Mouse (Mus musculus) midbrain, embryonic 13.5 days (tissue): ENCODE results near the gene AB124611. TPM values are rescaled to one million over a fixed set of nuclear protein-coding genes. Genes with fewer than 3 reads are reported as not detected.
"Not testable (repeated sequence)": the region's sequence is repeated elsewhere in the genome, so short reads cannot be mapped to it uniquely, and the experiment has no call there.

Experiments
- ATAC-seq: fragments of 200-750 bp; cut with Nextera tagmentation; 2 replicates; pipeline ENCODE4 v1.8.0; 2017; ENCODE audit warnings: mild to moderate bottlenecking, moderate TSS enrichment, moderate library complexity
- H3K27ac ChIP-seq: fragments of 300-500 bp; sonication (generic); 2 replicates; pipeline ENCODE4 v1.5.1; 2015; ENCODE audit warnings: inconsistent platforms, mild to moderate bottlenecking, moderate library complexity
- H3K27me3 ChIP-seq: fragments of 300-500 bp; sonication (generic); 2 replicates; pipeline ENCODE4 v1.6.1; 2015; ENCODE audit warnings: mild to moderate bottlenecking, inconsistent platforms
- H3K36me3 ChIP-seq: fragments of 300-500 bp; sonication (generic); 2 replicates; pipeline ENCODE4 v1.6.1; 2015; ENCODE audit warnings: mild to moderate bottlenecking, inconsistent platforms
- H3K4me1 ChIP-seq: fragments of 300-500 bp; sonication (generic); replicated peaks from 2 replicates; pipeline ENCODE4 v1.6.1; 2015; ENCODE audit warnings: inconsistent platforms
- H3K4me2 ChIP-seq: fragments of 300-500 bp; sonication (generic); replicated peaks from 2 replicates; pipeline ENCODE4 v1.6.1; 2015; ENCODE audit warnings: moderate library complexity, mild to moderate bottlenecking, inconsistent platforms
- H3K4me3 ChIP-seq: fragments of 300-500 bp; sonication (generic); replicated peaks from 2 replicates; pipeline ENCODE4 v1.5.1; 2015; ENCODE audit warnings: mild to moderate bottlenecking, inconsistent platforms
- H3K9ac ChIP-seq: fragments of 300-500 bp; sonication (generic); replicated peaks from 2 replicates; pipeline ENCODE4 v1.6.1; 2015; ENCODE audit warnings: mild to moderate bottlenecking, inconsistent platforms
- H3K9me3 ChIP-seq: fragments of 300-500 bp; sonication (generic); 2 replicates; pipeline ENCODE4 v1.6.1; 2016; ENCODE audit warnings: mild to moderate bottlenecking, inconsistent platforms
- WGBS: fragments of 180-500 bp; shearing (Covaris S2); methylation state at CpG from one replicate; pipeline ENCODE4 v1.1.7; 2015; 5-methylcytosine and 5-hydroxymethylcytosine counted together
- polyA plus RNA-seq: library from polyadenylated mRNA; unstranded; fragments of >200 nt; fragmentation: Nextera tagmentation; extraction: Ambion mirVana; gene quantifications from 2 replicates; pipeline ENCODE4 v1.2.1, GENCODE M21; 2015

The AB124611 gene
- polyA plus RNA-seq, 1 experiment from 2014 or later: 6.3 TPM

DNA sequence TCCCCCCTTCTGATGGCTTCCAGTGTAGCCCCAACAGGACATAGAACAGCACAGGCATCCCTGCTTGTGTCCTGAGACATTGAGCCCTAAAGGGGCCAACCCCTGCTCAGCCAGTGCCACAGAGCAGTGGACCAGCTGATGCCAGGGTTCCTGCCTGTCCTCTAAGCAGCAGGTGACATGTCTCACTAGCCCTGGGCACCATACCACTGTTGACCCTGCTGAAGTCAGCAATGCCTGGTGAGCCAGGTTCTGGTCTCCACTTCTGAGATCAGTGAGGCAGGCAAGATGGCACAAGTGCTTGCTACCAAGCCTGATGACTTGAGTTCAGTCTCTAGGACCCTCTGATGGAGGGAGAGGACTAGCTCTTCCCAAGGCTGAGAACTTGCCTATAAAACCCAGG lies 20.2 kb upstream of the AB124611 start:
- Histone ChIP-seq H3K9ac (no peak overlapping the region), H3K27ac (no peak overlapping the region), H3K27me3 (no peaks in the 10 kb centered on the region), H3K4me1 (peaks cover 11% of the 10 kb centered on the region), H3K4me3 (no peak overlapping the region), H3K4me2 (no peak overlapping the region), H3K36me3 (peaks cover 65% of the 10 kb centered on the region), H3K9me3 (no peaks in the 10 kb centered on the region)
- no peak for ATAC-seq

DNA sequence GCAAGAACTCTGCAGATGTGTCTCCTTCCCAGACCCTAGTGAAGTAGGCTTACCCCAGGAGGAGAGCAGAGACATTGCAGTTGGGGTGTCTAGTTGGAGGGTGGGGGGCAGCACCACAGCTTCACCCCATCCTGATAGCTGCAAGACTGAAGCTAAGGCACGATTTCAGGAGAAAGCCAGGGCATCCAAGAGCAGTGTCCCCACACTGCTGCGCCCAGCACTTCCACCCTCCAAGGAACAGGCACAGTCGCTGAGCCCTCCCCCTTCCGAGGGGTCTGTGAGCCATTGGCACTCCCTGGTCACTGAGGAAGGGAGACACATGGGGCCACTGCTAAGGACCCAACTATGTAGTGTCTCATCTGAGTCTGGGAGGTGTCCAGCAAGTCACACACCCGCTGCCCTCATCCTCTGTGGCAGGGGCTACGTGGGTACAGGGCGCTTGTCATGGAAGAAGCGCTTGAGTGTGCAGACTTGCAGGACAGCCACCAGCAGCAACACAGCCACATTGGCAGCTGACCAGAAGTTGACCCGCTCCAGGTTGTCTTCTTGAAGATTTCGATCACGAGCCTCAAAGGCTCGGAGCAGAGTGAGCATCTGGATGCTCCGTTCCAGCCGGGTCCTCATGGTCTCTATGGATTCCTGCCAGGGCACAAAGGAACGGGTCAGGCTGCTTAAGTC lies 18.1 kb upstream of the AB124611 start:
- H3K36me3 ChIP-seq: peaks cover 58% of the 10 kb centered on the region
- WGBS: 91% methylated on average over 15 of the region's 15 CpGs

DNA sequence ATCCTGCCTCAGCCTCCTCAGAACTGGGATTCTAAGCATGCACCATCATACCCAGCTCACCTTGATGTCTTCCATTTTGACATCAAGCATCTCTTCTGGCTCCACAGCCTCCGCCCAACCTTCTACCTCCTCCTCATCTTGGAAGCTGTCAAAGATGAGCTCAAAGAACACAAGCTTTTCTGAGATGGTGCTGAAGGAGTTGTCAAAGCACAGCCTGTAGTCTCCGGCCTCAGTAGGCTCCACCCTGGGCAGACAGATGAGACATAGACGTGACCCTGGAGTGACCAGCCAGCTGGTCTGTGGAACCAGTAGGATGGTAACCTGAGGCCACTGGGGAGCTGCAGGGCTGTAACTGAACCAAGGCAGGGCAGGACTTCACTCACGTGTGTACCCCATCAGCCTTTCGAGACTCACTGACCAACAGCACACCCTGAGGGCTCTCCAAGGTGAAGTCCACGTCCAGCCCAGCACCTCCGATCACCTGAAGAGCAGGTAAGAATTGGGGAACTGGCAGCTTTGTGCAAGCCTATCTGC lies 17.0 kb upstream of the AB124611 start:
- Histone ChIP-seq H3K4me2 (peak overlapping the region; percentile 70), H3K4me3 (peak overlapping the region; percentile 56), H3K4me1 (peaks cover 16% of the 10 kb centered on the region), H3K9ac (peak overlapping the region; percentile 67; the same call in 1 of the 2 replicates), H3K27ac (no peak overlapping the region), H3K27me3 (no peaks in the 10 kb centered on the region), H3K9me3 (no peaks in the 10 kb centered on the region), H3K36me3 (peaks cover 49% of the 10 kb centered on the region)
- 81% methylated on average over 7 of the region's 7 CpGs for whole genome bisulfite sequencing
- no peak for ATAC-seq

More for the DNA sequence above, 18.1 kb upstream of the AB124611 start:
- Histone ChIP-seq H3K4me1 (peaks cover 16% of the 10 kb centered on the region), H3K27me3 (no peaks in the 10 kb centered on the region), H3K4me3 (no peak overlapping the region), H3K9me3 (no peaks in the 10 kb centered on the region), H3K9ac (no peak overlapping the region), H3K27ac (no peak overlapping the region), H3K4me2 (no peak overlapping the region)
- no peak for ATAC-seq

DNA sequence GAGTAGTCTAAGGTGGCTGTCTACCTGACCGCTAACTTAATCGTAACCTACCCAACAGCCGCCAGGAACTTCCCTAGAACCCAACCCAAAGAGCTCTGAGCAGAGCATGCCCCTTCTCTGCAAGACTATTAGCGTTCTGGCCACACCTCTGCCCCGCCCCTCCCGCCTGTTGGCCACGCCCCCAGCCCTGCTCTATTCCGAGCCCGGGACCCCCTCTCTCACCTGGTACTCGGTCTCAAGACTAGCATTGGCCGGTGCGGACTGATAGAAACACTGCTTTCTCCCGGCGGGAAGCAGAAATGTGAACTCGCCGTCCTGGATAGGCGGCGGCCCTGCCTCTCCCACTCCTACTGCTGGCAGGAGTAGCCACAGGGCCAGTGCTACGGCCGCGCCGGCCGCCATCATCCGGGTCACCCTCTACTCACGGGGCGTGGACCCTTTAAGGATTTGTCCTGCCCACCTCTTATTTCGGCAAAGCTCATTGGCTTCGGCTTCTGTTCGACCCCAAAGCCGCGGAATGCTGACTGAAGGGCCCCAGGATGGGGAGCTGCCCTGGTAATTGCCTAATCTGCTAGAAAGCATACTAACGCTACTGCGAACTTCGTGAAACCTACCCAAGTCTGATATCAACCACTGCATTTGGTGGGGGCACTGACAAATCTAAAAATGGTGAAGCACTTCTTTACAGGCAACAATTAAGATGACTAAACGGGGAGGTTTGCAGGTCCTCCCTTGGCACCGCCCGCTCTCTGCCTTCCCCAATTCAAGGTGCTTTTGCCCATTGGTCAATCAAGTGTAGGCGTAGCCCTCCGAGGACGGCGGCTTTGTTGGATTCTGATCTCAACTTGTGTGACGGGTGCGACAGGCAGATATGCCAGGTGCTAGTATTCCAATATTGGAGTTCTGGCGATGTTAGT lies 15.9 kb upstream of the AB124611 start, which contains the start of gene Tmed1:
TSS of gene Tmed1 (minus strand) at position 481 of the 917 bp plus-strand sequence.
- under 1% methylated on average over 44 of the region's 44 CpGs for WGBS
- H3K9ac ChIP-seq: peak within 1 kb of the TSS; percentile 67
- no peaks in the 10 kb centered on the region for H3K27me3 ChIP-seq
- peak within 1 kb of the TSS; percentile 70 for H3K4me2 ChIP-seq
- no peaks in the 10 kb centered on the region for H3K9me3 ChIP-seq
- peak within 1 kb of the TSS; percentile 56 for H3K4me3 ChIP-seq
- H3K27ac ChIP-seq: peak within 1 kb of the TSS; percentile 84
- H3K36me3 ChIP-seq: peaks cover 38% of the 10 kb centered on the region
- ATAC-seq: peak; percentile 97
- H3K4me1 ChIP-seq: peaks cover 16% of the 10 kb centered on the region

GRCm38 (mm10) chr9:21510689-21511015 lies 15.3 kb upstream of the AB124611 start:
- peak overlapping the region; percentile 70 for H3K4me2 ChIP-seq
- ATAC-seq: no peak
- H3K27ac ChIP-seq: peak overlapping the region; percentile 84
- no peaks in the 10 kb centered on the region for H3K27me3 ChIP-seq
- H3K9me3 ChIP-seq: no peaks in the 10 kb centered on the region
- peak overlapping the region; percentile 67 for H3K9ac ChIP-seq
- H3K36me3 ChIP-seq: peaks cover 32% of the 10 kb centered on the region
- peak overlapping the region; percentile 56 for H3K4me3 ChIP-seq
- peaks cover 16% of the 10 kb centered on the region for H3K4me1 ChIP-seq
- 3% methylated on average over 7 of the region's 7 CpGs for WGBS

DNA sequence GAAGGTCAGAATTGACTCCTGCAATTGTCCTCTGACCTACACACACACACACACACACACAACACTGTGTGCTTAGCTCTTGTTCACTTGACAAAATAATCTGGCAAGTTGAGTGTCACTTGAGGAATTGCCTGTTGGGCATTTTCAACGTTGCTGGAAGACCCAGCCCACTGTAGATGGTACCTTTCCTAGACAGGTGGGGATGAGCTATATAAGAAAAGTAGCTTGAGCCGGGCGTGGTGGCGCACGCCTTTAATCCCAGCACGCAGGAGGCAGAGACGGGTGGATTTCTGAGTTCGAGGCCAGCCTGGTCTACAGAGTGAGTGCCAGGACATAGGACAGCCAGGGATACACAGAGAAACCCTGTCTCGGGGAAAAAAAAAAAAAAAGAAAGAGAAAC lies 14.9 kb upstream of the AB124611 start:
- H3K4me2 ChIP-seq: peak overlapping the region; percentile 70
- H3K4me3 ChIP-seq: peak overlapping the region; percentile 56
- H3K27ac ChIP-seq: peak overlapping the region; percentile 84
- H3K9ac ChIP-seq: peak overlapping the region; percentile 67
- peaks cover 28% of the 10 kb centered on the region for H3K36me3 ChIP-seq
- H3K4me1 ChIP-seq: peaks cover 16% of the 10 kb centered on the region
- H3K27me3 ChIP-seq: no peaks in the 10 kb centered on the region
- no peaks in the 10 kb centered on the region for H3K9me3 ChIP-seq
- WGBS: 80% methylated on average over 9 of the region's 9 CpGs
- no peak for ATAC-seq

GRCm38 (mm10) chr9:21513466-21513865 lies 12.5 kb upstream of the AB124611 start:
- 99% methylated on average over 4 of the region's 4 CpGs for WGBS
- ATAC-seq: no peak

DNA sequence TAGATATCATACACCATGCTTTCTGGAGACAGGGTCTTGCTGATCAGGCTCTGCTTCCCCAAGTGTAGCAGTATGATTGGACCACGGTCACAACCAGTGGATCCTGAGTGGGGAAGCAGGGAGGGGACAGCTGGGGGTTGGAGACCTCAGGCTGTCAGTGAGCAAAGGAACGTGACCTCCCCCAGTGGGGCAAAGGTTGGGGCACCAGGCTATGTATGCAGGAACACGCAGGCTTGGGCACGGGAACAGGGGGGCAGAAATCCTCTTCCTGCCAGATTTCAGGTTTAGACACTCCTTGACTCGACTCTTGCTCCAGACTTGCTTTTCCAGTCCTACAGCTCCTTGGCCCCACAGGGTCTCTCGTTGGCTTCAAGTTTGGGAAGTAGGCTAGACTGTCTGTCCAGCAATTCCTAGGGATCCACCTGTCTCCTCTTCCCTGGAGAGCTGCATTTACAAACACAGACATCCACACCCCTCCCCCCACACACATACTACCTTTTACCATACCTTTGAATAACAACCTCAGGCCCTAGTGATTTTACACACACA lies 8.0 kb upstream of the AB124611 start:
- no peak overlapping the region for H3K9ac ChIP-seq
- WGBS: 89% methylated on average over 6 of the region's 6 CpGs
- no peaks in the 10 kb centered on the region for H3K9me3 ChIP-seq
- H3K4me3 ChIP-seq: no peak overlapping the region
- H3K4me2 ChIP-seq: no peak overlapping the region
- H3K27ac ChIP-seq: no peak overlapping the region
- no peak for ATAC-seq
- no peaks in the 10 kb centered on the region for H3K36me3 ChIP-seq
- H3K27me3 ChIP-seq: no peaks in the 10 kb centered on the region
- no peaks in the 10 kb centered on the region for H3K4me1 ChIP-seq

More at GRCm38 (mm10) chr9:21513466-21513865, 12.5 kb upstream of the AB124611 start:
- peaks cover 16% of the 10 kb centered on the region for H3K4me1 ChIP-seq
- H3K9me3 ChIP-seq: no peaks in the 10 kb centered on the region
- H3K36me3 ChIP-seq: peaks cover 3% of the 10 kb centered on the region
- no peak overlapping the region for H3K9ac ChIP-seq
- no peak overlapping the region for H3K27ac ChIP-seq
- no peak overlapping the region for H3K4me3 ChIP-seq
- no peak overlapping the region for H3K4me2 ChIP-seq
- H3K27me3 ChIP-seq: no peaks in the 10 kb centered on the region

DNA sequence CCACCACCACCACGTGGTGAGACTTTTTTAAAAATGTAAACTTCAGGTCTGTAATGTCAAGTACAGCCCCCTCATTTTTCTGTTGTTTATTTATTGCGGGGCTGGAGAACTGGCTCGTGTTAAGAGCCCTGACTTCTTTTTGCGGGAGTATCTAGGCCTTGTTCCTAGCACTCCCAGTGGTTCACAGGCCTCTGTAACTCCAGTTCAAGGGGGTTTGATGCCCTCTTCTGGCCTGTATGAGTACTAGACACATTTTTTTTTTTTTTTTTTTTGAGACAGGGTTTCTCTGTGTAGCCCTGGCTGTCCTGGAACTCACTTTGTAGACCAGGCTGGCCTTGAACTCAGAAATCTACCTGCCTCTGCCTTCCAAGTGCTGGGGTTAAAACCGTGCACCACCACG lies 7.3 kb upstream of the AB124611 start:
- not testable (repeated sequence) for H3K9ac ChIP-seq, H3K27me3 ChIP-seq, ATAC-seq, H3K4me2 ChIP-seq, H3K36me3 ChIP-seq, H3K27ac ChIP-seq, H3K9me3 ChIP-seq, H3K4me3 ChIP-seq, H3K4me1 ChIP-seq
- 87% methylated on average over 6 of the region's 6 CpGs for WGBS

DNA sequence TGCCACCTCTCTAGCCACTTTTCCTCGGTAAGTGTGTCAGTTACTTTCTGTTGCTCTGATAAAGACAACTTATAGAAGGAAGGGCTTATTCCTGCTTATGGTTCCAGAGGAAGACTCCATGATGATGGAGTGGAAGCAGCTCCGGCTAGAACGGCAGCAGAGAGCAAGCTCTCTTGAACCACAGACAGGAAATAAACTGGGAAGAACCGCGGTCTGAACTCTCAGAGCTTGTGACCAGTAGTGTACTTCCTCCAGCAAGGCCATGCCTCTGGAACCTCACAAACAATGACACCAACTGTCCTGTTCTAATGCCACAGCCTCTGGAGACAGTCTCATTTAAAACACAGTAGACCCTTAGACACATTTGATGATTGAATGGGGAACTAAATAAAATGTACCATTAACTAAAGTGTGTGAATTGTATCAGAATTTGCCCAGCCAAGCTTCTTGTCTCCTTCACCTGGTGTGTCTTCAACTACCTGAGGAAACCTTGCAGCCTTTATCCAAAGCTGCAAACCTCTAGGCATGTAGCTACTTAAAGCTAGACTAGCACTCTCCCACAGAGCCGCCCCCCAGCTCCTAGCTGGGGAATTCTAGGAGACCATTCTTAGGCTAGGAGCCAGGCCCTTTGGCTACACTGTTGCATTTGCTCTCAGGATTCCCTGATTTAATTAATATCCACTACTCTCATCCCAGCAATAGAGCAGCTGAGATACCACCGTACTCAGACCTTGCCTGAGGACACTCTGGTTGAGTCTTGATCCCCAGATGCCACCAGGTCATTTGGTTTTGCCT lies 637 bp upstream of the AB124611 start:
- no peak overlapping the region for H3K4me2 ChIP-seq
- H3K4me3 ChIP-seq: no peak overlapping the region
- no peak overlapping the region for H3K27ac ChIP-seq
- H3K36me3 ChIP-seq: no peaks in the 10 kb centered on the region
- no peaks in the 10 kb centered on the region for H3K27me3 ChIP-seq
- no peak for ATAC-seq
- no peak overlapping the region for H3K9ac ChIP-seq
- H3K9me3 ChIP-seq: no peaks in the 10 kb centered on the region
- H3K4me1 ChIP-seq: no peaks in the 10 kb centered on the region
- 85% methylated on average over 7 of the region's 7 CpGs for WGBS

DNA sequence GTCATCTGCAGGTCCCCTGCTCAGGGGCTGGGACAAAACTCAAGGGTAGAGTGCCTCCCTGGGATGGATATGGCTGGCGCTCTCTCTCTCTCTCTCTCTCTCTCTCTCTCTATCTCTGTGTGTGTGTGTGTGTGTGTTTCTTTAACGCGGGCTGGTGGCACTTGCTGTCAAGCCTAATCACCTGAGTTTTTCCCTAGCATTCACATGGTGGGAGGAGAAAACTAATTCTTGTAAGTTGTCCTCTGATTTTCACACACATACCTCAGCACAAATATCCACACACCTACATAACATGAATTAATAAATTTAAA lies 613 bp downstream of the AB124611 start:
- no peak overlapping the region for H3K27ac ChIP-seq
- H3K4me1 ChIP-seq: no peaks in the 10 kb centered on the region
- H3K4me2 ChIP-seq: no peak overlapping the region
- no peak for ATAC-seq
- H3K9ac ChIP-seq: peak overlapping the region; percentile 19; the same call in 1 of the 2 replicates
- no peaks in the 10 kb centered on the region for H3K9me3 ChIP-seq
- no peaks in the 10 kb centered on the region for H3K27me3 ChIP-seq
- WGBS: 92% methylated on average over 3 of the region's 3 CpGs
- no peaks in the 10 kb centered on the region for H3K36me3 ChIP-seq
- H3K4me3 ChIP-seq: no peak overlapping the region
